ENCODE assay signal across 17 mouse cellular contexts in the genomic region with DNA sequence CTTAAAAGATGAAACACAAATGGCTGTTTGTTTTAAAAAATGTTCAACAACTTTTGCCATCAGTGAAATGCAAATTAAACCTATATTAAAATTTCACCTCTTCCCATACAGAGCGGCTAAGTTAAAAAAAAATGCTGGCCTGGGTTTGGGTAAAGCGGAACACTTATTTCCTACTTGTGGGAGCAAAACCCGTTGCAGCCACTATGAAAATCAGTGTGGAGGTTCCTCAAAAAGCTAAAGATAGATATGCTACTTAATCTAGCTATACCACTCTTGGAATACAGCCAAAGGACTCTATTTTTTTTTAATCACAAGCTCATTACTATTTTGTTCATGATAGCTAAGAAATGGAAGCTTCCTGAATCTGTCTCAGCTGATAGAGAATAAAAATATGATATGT. TPM values are rescaled to one million over a fixed set of nuclear protein-coding genes. Genes with fewer than 3 reads are reported as not detected.
"Had no signal": no experiment of that assay in that cellular context is flagged by ENCODE, and none has a peak within 500 bp of the region (broad histone marks: within the 10 kb centered on the region; RNA-seq: fewer than 3 reads in every experiment).

No protein-coding gene starts in this region.

- DNase-seq: kidney, adult 8-10 months; kidney, postnatal 25 days; layer of hippocampus, adult 9-11 months; layer of hippocampus, postnatal 36 days; left cerebral cortex, postnatal 4 days; thymus, adult 18-20 months; thymus, postnatal 25 days had no signal

- H3K4me1 ChIP-seq: limb, embryonic 13.5 days; liver, embryonic 12.5 days; lung, embryonic 15.5 days; megakaryocyte, embryonic 14.5 days; midbrain, embryonic 15.5 days; neural tube, embryonic 13.5 days had no signal

- ATAC-seq: inflammation-experienced regulatory T-cells, adult 6 months; intestine, postnatal 0 days; liver, embryonic 12.5 days; midbrain, embryonic 15.5 days had no signal

- H3K9ac ChIP-seq: limb, embryonic 13.5 days; liver, embryonic 12.5 days; lung, embryonic 15.5 days; midbrain, embryonic 15.5 days; neural tube, embryonic 13.5 days had no signal

- H3K27me3 ChIP-seq: limb, embryonic 13.5 days; liver, embryonic 12.5 days; lung, embryonic 15.5 days; megakaryocyte, embryonic 14.5 days; midbrain, embryonic 15.5 days; neural tube, embryonic 13.5 days had no signal

- H3K4me3 ChIP-seq: limb, embryonic 13.5 days; liver, embryonic 12.5 days; lung, embryonic 15.5 days; megakaryocyte, embryonic 14.5 days; midbrain, embryonic 15.5 days; neural tube, embryonic 13.5 days had no signal

- H3K36me3 ChIP-seq: limb, embryonic 13.5 days; liver, embryonic 12.5 days; lung, embryonic 15.5 days; midbrain, embryonic 15.5 days; neural tube, embryonic 13.5 days had no signal

- H3K27ac ChIP-seq: limb, embryonic 13.5 days; liver, embryonic 12.5 days; lung, embryonic 15.5 days; midbrain, embryonic 15.5 days; neural tube, embryonic 13.5 days; stomach, postnatal 0 days had no signal

RNA-seq across cellular contexts. Expression of a gene that starts 54.9 kb away (rescaled TPM):
- total RNA-seq: layer of hippocampus, postnatal 36 days; left cerebral cortex, postnatal 4 days had no signal
- polyA plus RNA-seq: intestine, postnatal 0 days; midbrain, embryonic 11.5 days; stomach, postnatal 0 days had no signal
